Mouse (Mus musculus): ENCODE data around the gene Arl9. TPM values are rescaled to one million over a fixed set of nuclear protein-coding genes. Genes with fewer than 3 reads are reported as not detected.

Arl9 gene
- polyA plus RNA-seq, 1 experiment from 2014 or later, result not detected

GRCm38 (mm10) chr5:77056881-77057440 lies 53.1 kb downstream of the Arl9 start:
- 91% methylated on average over 12 of the region's 12 CpGs for WGBS (ENCODE audit: missing documents)
- H3K4me3 ChIP-seq (ENCODE audit: inconsistent target), result no peak overlapping the region
- no peak overlapping the region for H3K27ac ChIP-seq

More at GRCm38 (mm10) chr5:77056881-77057440, 53.1 kb downstream of the Arl9 start:
- Histone ChIP-seq H3K36me3 (ENCODE audit: inconsistent target) (no peaks in the 10 kb centered on the region), H3K79me2 (ENCODE audit: inconsistent target) (no peaks in the 10 kb centered on the region)

Other genes starting within 250 kb of the Arl9 start
- gene Aasdh, start 98.5 kb upstream of the Arl9 start, polyA plus RNA-seq (2018), result 2.9 to 8.2 TPM (median 7.4 TPM) in 3 replicates
- gene Paics, start 52.7 kb upstream of the Arl9 start, polyA plus RNA-seq (2018), result 77.7 to 138 TPM (median 78.9 TPM) in 3 replicates
- gene Ppat, start 52.5 kb upstream of the Arl9 start, polyA plus RNA-seq (2018), result 5.5 to 17.3 TPM (median 7.5 TPM) in 3 replicates
- gene Srp72, start 29.4 kb upstream of the Arl9 start, polyA plus RNA-seq (2018), result 62.3 to 120 TPM (median 71.9 TPM) in 3 replicates
- not detected in 3 replicates for gene Thegl, start 12.0 kb downstream of the Arl9 start, polyA plus RNA-seq (2018)
- gene Hopx, start 111.1 kb downstream of the Arl9 start, polyA plus RNA-seq (2018), result 0.44 to 0.90 TPM (median 0.78 TPM) in 3 replicates
- gene Spink2, start 207.4 kb downstream of the Arl9 start, polyA plus RNA-seq (2018), result not detected in 3 replicates

Measured in macrophage (primary cell).